Mouse (Mus musculus): Measurements from ENCODE around the gene Smarcal1. TPM values are rescaled to one million over a fixed set of nuclear protein-coding genes. Genes with fewer than 3 reads are reported as not detected.

Smarcal1 gene
- polyA plus RNA-seq, 1 experiment: 19.1 TPM

GRCm38 (mm10) chr1:72673070-72673469, 90.0 kb downstream of the Smarcal1 start:
- H3K79me2 ChIP-seq (ENCODE audit: control insufficient read depth, insufficient read depth): no peaks in the 10 kb centered on the region
- H3K36me3 ChIP-seq (ENCODE audit: control insufficient read depth, insufficient read depth): no peaks in the 10 kb centered on the region
- no peak for TF ChIP-seq TCF12 (IDR thresholded peaks at IDR 0.05; ENCODE audit: insufficient read depth, poor library complexity, severe bottlenecking)
- TF ChIP-seq USF1 (IDR thresholded peaks at IDR 0.05; ENCODE audit: low read depth): no peak
- TF ChIP-seq MYOD1 (IDR thresholded peaks at IDR 0.05; ENCODE audit: control insufficient read depth in 1 of 3, insufficient read length in 2 of 3, low read depth in 2 of 3): no peak
- TF ChIP-seq SRF (IDR thresholded peaks at IDR 0.05; ENCODE audit: control insufficient read depth, insufficient read length, low read depth): no peak
- no peak for TF ChIP-seq CEBPB (IDR thresholded peaks at IDR 0.05; ENCODE audit: insufficient read depth, poor library complexity, severe bottlenecking)
- TF ChIP-seq MAX (IDR thresholded peaks at IDR 0.05; ENCODE audit: low read depth): no peak
- TF ChIP-seq POLR2A (IDR thresholded peaks at IDR 0.05; ENCODE audit: insufficient read length, low read depth): no peak
- TF ChIP-seq REST (IDR thresholded peaks at IDR 0.05; ENCODE audit: insufficient read depth, insufficient read length): no peak
- no peak for TF ChIP-seq MYOG (IDR thresholded peaks at IDR 0.05; ENCODE audit: control insufficient read depth in 1 of 3, insufficient read depth in 1 of 3, insufficient read length in 2 of 3, low read depth in 2 of 3)
- TF ChIP-seq POLR2AphosphoS2 (IDR thresholded peaks at IDR 0.05; ENCODE audit: insufficient read length, low read depth): no peak
- no peak for TF ChIP-seq E2F4 (IDR thresholded peaks at IDR 0.05; ENCODE audit: insufficient read depth)
- TF ChIP-seq TCF3 (IDR thresholded peaks at IDR 0.05; ENCODE audit: insufficient read length, low read depth): no peak
- no peak overlapping the region for H3K4me3 ChIP-seq
- H3K4me2 ChIP-seq (ENCODE audit: low read depth): no peak overlapping the region
- no peaks in the 10 kb centered on the region for H3K27me3 ChIP-seq (ENCODE audit: control insufficient read depth, insufficient read depth, insufficient read length)
- H3ac ChIP-seq (ENCODE audit: control insufficient read depth, insufficient read length): no peak overlapping the region

Other genes with a start within 250 kb of the Smarcal1 start
- gene March4, start 46.3 kb upstream of the Smarcal1 start, polyA plus RNA-seq (2012; fragmentation: generic; extraction: Trizol): 0.01 TPM
- gene Ankar, start 117.3 kb downstream of the Smarcal1 start, polyA plus RNA-seq (2012; fragmentation: generic; extraction: Trizol): not detected
- 2,680 TPM for gene Rpl37a, start 128.0 kb downstream of the Smarcal1 start, polyA plus RNA-seq (2012; fragmentation: generic; extraction: Trizol)
- gene Igfbp2, start 241.3 kb downstream of the Smarcal1 start, polyA plus RNA-seq (2012; fragmentation: generic; extraction: Trizol): 83.7 TPM